Mouse (Mus musculus): Measurements from ENCODE around the gene Crmp1.

The Crmp1 gene

DNA sequence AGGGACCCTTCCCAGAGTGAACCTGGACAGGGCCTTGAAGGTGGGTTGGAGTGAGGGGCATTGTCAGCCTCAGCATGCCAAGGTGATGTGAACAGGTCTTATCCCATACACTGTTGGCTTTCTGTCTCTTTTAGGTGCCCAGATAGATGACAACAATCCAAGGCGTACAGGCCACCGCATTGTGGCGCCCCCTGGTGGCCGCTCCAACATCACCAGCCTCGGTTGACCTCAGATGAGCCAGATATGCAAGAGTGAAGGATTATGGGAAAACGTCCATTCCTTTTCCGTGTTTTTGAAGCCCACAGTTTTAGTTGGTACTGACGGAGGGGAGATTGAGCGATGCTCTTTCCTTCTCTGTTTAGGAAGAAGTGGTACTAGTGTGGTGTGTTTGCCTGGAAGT, 49.2 kb downstream of the Crmp1 start:
- in situ Hi-C loops (cut with MboI; ENCODE audit: low sequenced_read_pairs): loop anchor here (25.0 kb wide), 1 partner anchor 796 kb away; no protein-coding TSS in a partner anchor

DNA sequence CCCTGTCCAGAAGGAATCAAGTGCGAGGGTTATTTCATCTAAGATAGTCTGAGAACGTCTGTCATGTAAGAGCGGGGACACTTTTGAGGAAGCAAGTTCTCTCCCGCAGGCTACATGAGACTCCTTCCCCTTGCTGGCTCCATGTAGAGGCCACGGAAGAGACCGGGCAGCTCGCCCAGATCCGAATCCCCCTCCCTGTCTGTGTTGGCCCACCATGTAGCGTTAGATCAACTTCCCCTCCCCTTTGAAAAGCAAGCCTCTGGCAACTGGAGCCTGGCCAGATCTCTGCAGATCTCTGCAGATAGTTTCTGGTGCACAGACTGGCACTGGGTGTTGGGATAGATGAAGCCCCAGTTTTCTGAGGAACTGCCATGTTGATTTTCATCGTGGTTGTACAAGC, 55.0 kb downstream of the Crmp1 start:
- in situ Hi-C loops (cut with MboI; ENCODE audit: low sequenced_read_pairs): loop anchor here (25.0 kb wide), 1 partner anchor 791 kb away; no protein-coding TSS in a partner anchor

DNA sequence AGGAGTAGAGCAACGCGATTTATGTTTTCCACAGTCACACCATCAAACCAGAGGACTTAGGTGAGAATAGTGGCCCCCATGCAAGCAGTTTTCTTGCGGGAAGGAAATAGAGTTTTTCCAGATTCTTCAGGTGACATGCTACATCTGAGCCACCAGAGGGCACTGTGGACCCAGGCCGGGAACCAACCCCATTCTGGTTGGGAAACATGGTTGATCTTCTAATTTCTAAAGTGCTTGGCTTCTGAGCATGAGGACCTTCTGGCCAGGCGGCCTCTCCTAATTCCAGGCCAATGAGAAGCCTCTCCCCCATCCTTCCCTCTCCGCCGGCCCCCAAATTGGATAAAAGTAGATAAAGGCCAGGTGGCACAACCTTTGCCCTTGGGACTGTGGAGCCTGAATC, 56.6 kb downstream of the Crmp1 start:
- in situ Hi-C loops (cut with MboI; ENCODE audit: low sequenced_read_pairs): loop anchor here (25.0 kb wide), 1 partner anchor 789 kb away; no protein-coding TSS in a partner anchor

DNA sequence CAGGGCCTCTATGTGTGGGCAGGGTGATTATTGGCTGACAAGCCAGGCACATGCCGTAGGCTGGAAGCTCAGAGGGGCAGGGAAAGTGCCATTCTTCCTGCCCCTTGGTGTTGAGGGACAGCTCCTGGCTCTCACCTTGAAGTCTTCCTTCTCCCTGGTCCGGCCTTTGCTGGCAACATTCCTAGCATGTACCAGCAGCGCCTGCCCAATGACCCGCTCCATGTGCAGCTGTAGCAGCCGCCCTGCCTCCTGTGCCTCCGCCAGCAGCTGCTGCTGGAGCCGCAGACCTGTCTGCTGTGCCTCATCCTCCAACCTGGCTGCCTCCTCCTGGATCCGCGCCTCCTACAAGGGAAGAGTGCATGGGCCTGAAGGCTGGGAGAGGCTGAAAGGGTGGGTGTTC, 68.3 kb downstream of the Crmp1 start:
- in situ Hi-C loops (cut with MboI; ENCODE audit: low sequenced_read_pairs): no loop called here

DNA sequence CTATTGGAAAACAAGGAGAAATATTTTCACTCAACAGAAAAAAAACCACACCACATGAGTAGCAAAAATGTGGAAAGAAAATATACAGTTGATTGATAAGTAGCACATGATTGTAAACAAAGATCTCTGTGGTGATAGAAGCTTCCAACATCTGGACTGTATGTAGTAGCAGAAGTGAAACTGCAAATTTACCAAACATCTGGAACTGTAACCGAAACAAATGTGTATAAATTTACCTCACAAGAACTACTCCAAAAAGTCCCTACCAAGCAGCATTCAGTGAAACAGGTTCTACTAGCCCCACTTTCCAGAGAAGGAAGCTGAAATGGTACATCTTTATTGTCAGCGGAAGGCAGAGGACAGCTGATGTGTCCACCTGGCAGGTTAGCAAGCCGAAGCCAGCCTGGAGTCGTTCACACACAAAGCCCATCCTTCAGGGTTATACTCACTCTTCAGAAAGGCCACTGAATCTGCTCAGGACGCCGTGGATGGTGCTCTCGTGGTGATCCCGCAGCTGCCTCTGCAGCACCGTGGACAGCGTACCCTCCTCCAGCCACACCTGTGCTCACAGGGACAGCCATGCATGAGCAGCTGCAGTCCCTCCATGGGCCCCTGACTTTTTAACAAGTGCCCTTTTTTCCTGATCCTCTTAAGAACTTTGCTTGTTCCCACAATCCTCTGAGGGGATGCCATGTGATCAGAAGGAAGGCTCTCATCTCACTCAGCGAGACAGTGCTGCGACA, 71.4 kb downstream of the Crmp1 start:
- in situ Hi-C loops (cut with MboI; ENCODE audit: low sequenced_read_pairs): no loop called here

DNA sequence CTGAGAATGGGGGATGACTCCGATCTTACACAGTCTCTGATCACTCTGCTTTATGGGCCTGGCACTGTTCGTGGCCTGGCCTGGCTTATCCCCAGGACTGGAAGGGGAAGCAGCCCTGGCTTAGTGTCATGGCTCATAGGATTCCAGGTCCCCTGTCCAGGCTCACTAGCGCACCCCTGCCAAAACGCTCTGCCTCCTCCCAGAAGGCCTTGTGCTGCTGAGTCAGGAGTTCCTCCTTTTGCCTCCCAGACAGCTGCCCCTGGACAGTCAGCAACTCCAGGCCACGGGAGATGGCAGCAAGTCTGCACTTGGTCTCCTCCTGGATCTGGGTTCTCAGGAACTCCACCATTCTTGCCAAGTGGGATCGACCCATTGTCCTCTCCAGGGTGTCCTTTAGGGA, 77.0 kb downstream of the Crmp1 start:
- in situ Hi-C loops (cut with MboI; ENCODE audit: low sequenced_read_pairs): no loop called here

DNA sequence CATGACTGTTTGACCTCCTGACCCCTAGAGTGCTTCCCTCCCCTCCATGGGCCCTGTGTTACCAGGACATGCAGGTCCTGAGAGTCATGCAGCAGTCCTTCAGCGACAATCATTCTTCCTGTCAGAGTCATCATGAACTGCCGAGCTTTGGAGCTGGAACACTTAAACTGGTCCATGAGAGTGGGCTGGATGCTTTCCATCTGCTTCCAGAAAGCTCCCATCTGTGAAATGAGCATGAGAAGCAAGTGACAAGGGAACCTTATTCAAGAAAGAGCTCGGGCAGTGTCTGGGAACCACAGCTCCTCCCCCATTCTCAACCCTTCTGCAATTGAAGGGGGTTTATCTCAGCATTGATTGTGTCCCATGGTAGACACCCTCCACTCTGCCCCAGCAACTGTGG, 78.4 kb downstream of the Crmp1 start:
- in situ Hi-C loops (cut with MboI; ENCODE audit: low sequenced_read_pairs): no loop called here

DNA sequence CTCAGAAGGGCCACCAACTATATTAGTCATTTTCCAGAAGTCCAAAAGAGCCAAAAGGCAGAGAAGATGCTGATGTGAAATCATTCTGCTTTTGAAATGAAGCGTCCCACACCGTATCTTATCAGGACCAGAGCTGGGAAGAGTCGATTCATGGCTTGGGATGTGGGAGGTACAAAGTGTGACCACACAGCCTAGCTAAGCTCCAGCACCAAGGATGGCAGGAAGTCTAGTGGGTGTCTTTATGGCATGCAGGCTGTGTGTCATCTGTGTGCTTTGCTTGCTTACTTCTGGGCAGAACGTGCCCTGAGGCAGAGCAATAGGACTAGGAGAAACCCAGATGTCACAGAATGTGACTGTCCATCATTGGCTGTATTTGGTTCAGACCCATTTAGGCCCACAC, 79.0 kb downstream of the Crmp1 start:
- in situ Hi-C loops (cut with MboI; ENCODE audit: low sequenced_read_pairs): no loop called here

DNA sequence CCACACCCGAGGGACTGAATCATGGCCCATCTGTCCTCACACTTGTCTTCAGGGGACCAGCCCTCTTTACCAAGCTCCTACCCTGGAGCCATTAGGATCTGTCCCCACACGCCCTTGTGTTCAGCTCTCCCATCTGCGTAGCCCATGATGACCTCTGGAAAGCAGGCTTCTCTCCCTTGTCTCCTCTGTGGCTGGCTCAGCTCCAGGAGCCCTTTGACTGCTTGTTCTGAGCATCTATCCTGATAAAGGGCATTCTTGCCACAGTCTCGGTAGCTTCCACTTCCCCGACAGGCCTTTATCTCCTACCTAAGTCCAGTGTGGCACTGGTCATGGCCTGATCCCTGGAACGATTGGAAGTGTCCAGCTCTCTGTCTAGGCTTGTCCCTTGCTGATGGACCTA, 84.9 kb downstream of the Crmp1 start:
- in situ Hi-C loops (cut with MboI; ENCODE audit: low sequenced_read_pairs): no loop called here

DNA sequence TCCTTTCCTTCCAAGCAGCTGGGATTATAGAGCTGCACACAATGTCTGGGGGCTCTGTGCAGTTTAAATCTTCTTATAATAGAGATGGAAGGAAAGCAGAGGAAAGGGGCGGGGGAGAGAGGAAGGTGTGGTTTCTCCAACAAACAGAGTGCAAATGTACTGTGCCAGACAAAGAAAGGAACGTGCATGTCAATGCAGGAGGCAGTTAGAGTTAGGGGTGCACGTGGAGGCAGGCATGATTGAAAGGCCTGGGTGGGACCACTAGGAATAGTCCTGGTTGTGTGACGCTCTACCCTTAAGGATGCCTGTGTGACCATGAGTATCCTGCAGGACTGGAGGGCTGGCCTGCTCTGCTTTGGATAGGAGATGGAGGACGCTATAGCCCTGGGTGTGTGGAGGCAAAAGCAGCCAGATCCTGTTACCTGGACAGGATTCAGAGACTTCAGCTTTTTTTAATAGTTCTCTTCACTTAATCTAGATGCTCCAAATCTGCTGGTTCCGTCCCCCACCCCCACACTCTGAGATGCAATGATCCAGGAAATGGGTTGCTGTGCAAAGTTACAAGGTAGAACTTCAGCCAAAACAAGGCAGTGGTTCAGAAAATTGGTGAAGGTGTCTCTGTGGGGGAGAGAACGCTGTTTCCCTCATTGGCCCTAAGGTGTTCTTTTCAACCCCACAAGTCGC, 88.9 kb downstream of the Crmp1 start:
- in situ Hi-C loops (cut with MboI; ENCODE audit: low sequenced_read_pairs): no loop called here

DNA sequence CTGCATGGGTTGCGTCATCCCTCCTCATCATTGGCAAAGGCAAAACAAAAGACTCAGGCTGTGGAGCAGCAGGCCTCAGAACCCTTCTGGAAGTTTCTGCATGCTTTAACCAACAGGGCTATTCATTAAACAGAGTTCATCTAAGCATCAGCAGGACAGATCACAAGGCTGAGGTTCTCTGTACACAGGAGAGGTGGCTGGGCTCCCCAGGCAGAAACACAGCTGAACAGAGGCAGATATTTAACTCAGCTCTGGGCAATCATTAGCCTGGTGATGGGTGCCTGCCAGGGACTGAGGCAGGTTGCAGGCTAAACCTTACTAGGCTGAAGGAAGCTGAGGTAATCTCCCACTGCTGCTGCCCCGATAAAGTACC, 89.4 kb downstream of the Crmp1 start:
- in situ Hi-C loops (cut with MboI; ENCODE audit: low sequenced_read_pairs): no loop called here

DNA sequence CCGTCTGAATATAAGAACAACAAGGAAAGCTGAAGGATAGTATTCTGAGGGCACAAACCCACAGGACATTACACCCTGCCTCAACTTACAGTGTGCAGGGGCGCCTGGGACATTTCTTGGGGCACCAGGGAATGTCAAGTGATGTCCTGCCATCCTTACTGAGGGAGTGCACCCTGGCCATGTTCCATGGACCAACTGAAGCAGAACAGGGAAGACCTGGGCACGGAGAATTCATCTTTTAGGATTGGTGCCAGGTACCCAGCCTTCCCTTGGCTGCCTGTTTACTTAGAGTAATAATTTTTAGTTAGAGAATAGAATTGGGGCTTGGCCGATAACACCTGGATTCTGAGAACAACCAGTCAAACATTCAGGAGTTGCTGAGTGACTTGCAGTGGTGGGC, 90.3 kb downstream of the Crmp1 start:
- in situ Hi-C loops (cut with MboI; ENCODE audit: low sequenced_read_pairs): no loop called here

DNA sequence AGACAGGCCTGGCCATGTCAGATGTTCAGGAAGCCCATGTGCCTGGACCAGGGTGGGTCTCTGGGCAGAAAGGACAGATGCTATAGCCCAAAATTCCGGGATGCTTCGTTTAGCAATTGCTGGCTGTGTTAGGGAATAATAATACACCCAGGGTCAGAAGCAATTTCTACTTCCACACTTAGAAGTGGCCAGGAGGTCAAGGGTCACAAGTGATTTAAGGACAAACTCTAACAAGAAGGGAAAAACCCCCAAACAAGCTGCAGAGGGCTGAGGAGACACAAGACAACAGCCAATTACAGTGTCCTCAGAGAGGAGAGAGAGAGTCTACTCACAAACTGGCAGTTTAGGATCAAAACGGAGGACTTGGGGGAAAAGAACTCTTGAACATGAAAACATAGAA, 93.3 kb downstream of the Crmp1 start:
- in situ Hi-C loops (cut with MboI; ENCODE audit: low sequenced_read_pairs): no loop called here

DNA sequence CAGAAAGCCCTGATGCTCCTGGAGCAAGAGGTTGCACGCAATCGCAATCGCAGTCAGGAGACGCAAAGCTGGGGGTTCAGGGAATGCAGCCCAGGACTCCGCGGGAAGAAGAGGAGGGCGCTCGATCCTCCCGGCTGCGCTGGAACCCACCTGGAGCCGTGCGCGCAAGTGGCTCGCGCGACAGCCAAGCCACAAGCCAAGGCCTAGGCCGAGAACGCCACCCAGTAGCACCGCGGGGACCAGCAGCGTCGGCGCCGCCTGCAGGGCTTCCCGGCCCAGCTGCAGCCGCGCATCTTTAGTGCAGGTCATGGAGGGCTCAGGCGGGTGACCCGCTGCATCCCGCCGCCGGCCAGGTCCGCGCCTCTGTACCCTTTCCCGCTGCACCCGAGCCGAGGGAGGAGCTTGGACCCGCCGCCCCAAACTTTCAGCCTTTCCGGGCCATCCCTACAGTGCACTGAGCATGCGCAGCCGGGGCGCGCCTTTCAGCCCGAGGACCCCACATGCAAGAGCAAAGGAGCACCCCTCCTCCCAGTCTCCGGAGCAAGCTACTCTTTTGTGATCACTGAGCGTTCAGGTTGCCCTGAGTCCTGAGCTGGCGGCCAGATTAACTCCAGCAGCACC, 94.9 kb downstream of the Crmp1 start, which contains the start of gene Evc:
Evc (minus strand) TSS at position 410 of the 621 bp plus-strand sequence.
- in situ Hi-C loops (cut with MboI; ENCODE audit: low sequenced_read_pairs): no loop called here

DNA sequence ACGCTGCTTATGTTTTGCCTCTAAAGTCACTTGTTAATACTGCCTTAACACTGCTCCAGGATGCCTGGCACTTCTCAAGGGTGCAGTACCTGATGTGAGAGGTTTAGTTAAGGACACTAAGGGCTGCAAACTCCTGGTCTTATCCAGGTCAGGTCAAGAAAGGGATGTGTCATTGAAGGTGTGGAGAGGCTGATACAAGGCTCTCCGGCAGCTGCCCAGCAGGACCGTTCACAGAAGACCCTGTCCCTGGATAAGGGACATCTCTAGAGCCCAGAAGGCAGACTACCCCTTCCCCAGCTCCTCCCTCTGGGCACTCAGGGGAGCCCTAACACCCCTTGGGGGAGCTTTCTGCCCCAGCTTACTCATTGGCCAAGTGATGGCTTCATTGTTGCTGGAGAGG, 96.0 kb downstream of the Crmp1 start:
- in situ Hi-C loops (cut with MboI; ENCODE audit: low sequenced_read_pairs): no loop called here

DNA sequence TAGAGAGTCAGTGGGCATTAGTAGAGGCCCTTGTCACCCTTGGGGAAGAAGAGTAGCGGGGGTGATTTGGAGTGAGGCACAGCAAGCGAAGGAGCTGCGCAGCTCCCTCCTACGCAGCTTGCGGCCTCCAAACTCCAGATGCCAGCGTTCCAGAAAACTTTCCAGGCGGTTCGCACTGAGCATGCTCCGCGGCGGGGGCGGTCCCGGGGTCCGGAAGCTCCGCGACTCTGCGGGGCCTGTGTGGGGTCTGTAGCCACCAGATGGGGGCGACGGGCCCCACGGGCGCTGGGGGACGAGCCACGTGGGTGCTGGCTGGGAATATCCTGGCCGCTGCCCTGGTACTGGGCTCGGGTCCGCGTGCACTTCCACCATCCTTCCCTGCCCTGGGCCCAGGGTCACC, 96.5 kb downstream of the Crmp1 start, which contains the start of gene Evc2:
Evc2 (plus strand) TSS at position 212 of the 400 bp plus-strand sequence.
- in situ Hi-C loops (cut with MboI; ENCODE audit: low sequenced_read_pairs): no loop called here
